Mouse (Mus musculus) lung, postnatal 0 days (tissue): ENCODE measurements around the gene Hbb-y.

Source experiments
- CTCF ChIP-seq: IDR thresholded peaks from 2 replicates; pipeline ENCODE4 v1.5.1; 2016; ENCODE audit warnings: antibody characterized with exemption, mild to moderate bottlenecking
- EP300 ChIP-seq: IDR thresholded peaks from 2 replicates; pipeline ENCODE4 v1.6.1; 2016; ENCODE audit warnings: antibody characterized with exemption, mild to moderate bottlenecking, control low read depth

GRCm38 (mm10) chr7:103840268-103840667 is 12.7 kb downstream of the Hbb-y start, which contains the start of gene Hbb-bh2:
- TF ChIP-seq EP300 (no peak), CTCF (no peak)
